Mouse (Mus musculus) left cerebral cortex, adult 2 months (tissue): Measurements from ENCODE around the gene Hnrnpf. TPM values are rescaled to one million over a fixed set of nuclear protein-coding genes. Genes with fewer than 3 reads are reported as not detected.

Experiments used
- DNase-seq, 2 experiments: peaks; one replicate each; pipeline ENCODE4 v3.0.0; 2021 to 2022; ENCODE audit warnings: low spot score in 2 of 2, mixed read lengths in 1 of 2; ENCODE audit errors: extremely low spot score in 1 of 2
- H3K27ac ChIP-seq: fragments of 200-600 bp; 2 replicates; pipeline ENCODE4 v1.8.1; 2022
- H3K4me3 ChIP-seq: fragments of 200-600 bp; 2 replicates; pipeline ENCODE4 v1.8.1; 2022
- CTCF ChIP-seq: fragments of 200-600 bp; IDR thresholded peaks from 2 replicates; pipeline ENCODE4 v1.8.1; 2022; ENCODE audit warnings: antibody characterized with exemption, mild to moderate bottlenecking, moderate library complexity
- intact Hi-C: fragments of 180-260 bp; cut with DNase I; formaldehyde crosslinking; loops from one replicate; pipeline ENCODE4 v1.15.1; 2025
- total RNA-seq, 2 experiments: library from RNA; stranded (reverse); gene quantifications; 2 replicates each; pipeline ENCODE4 v1.2.3; 2021

The Hnrnpf gene
- total RNA-seq, 2 experiments from 2014 or later = 111 to 116 TPM

- no peak for DNase-seq
- intact Hi-C loops = no loop called here
- Histone ChIP-seq H3K4me3 (no peak overlapping the region), H3K27ac (no peak overlapping the region)
- TF ChIP-seq CTCF = no peak
Observed at GRCm38 (mm10) chr6:117928746-117929145, 28.6 kb downstream of the Hnrnpf start.

- DNase-seq = no peak
- Histone ChIP-seq H3K27ac (no peak overlapping the region), H3K4me3 (no peak overlapping the region)
- no peak for TF ChIP-seq CTCF
- intact Hi-C loops = loop anchor here (5.0 kb wide), 1 partner anchor 167 kb away; no protein-coding TSS in a partner anchor
Observed at GRCm38 (mm10) chr6:117929945-117930655, 30.0 kb downstream of the Hnrnpf start.

- no peak overlapping the region for H3K4me3 ChIP-seq
- peak; percentile 70 for TF ChIP-seq CTCF
- DNase-seq = no peak
- no peak overlapping the region for H3K27ac ChIP-seq
- intact Hi-C loops = loop anchor here (5.0 kb wide), 1 partner anchor 165 kb away; no protein-coding TSS in a partner anchor
Observed at GRCm38 (mm10) chr6:117932325-117933051, 32.4 kb downstream of the Hnrnpf start.

GRCm38 (mm10) chr6:117934301-117934700, 34.2 kb downstream of the Hnrnpf start:
- Histone ChIP-seq H3K4me3 (no peak overlapping the region), H3K27ac (no peak overlapping the region)
- no peak for DNase-seq
- TF ChIP-seq CTCF = no peak
- intact Hi-C loops = loop anchor here (5.0 kb wide), 1 partner anchor 163 kb away; no protein-coding TSS in a partner anchor

- no peak for DNase-seq
- intact Hi-C loops = no loop called here
Observed at GRCm38 (mm10) chr6:117935681-117936612, 35.8 kb downstream of the Hnrnpf start.

GRCm38 (mm10) chr6:117937222-117937932, 37.3 kb downstream of the Hnrnpf start, which contains the start of gene Fxyd4:
TSS of gene Fxyd4 (minus strand) at chr6:117937692.
- DNase-seq = no peak
- intact Hi-C loops = no loop called here

More at GRCm38 (mm10) chr6:117935681-117936612, 35.8 kb downstream of the Hnrnpf start:
- H3K4me3 ChIP-seq = no peak overlapping the region
- no peak overlapping the region for H3K27ac ChIP-seq
- TF ChIP-seq CTCF = no peak

GRCm38 (mm10) chr6:117938951-117939350, 38.8 kb downstream of the Hnrnpf start:
- peak overlapping the region; percentile 42; the same call in 1 of the 2 replicates for H3K27ac ChIP-seq
- no peak for DNase-seq
- H3K4me3 ChIP-seq = no peak overlapping the region
- TF ChIP-seq CTCF = no peak
- intact Hi-C loops = no loop called here

More at GRCm38 (mm10) chr6:117937222-117937932, 37.3 kb downstream of the Hnrnpf start, which contains the start of gene Fxyd4:
- H3K27ac ChIP-seq = peak within 1 kb of the TSS; percentile 42; the same call in 1 of the 2 replicates
- no peak within 1 kb of the TSS for H3K4me3 ChIP-seq
- no peak for TF ChIP-seq CTCF

- TF ChIP-seq CTCF = no peak
- intact Hi-C loops = loop anchor here (5.0 kb wide), 2 partner anchors 70 to 130 kb away; partner anchors contain the start of gene Rasgef1a
- peak in 1 of 2 experiments; percentile 22 for DNase-seq
- Histone ChIP-seq H3K27ac (no peak overlapping the region), H3K4me3 (no peak overlapping the region)
Observed at GRCm38 (mm10) chr6:117942769-117943168, 42.6 kb downstream of the Hnrnpf start.

GRCm38 (mm10) chr6:117943899-117944298, 43.8 kb downstream of the Hnrnpf start:
- no peak for DNase-seq
- intact Hi-C loops = loop anchor here (5.0 kb wide), 2 partner anchors 68 to 128 kb away; partner anchors contain the start of gene Rasgef1a

GRCm38 (mm10) chr6:117952330-117952729, 52.2 kb downstream of the Hnrnpf start:
- intact Hi-C loops = no loop called here
- peak; percentile 21 for TF ChIP-seq CTCF
- DNase-seq = no peak
- Histone ChIP-seq H3K4me3 (no peak overlapping the region), H3K27ac (no peak overlapping the region)

More at GRCm38 (mm10) chr6:117943899-117944298, 43.8 kb downstream of the Hnrnpf start:
- Histone ChIP-seq H3K4me3 (no peak overlapping the region), H3K27ac (no peak overlapping the region)
- TF ChIP-seq CTCF = no peak
